Mouse (Mus musculus) gastrocnemius, postnatal 4 days (tissue): Measurements from ENCODE around the gene Eif4ebp2. TPM values are rescaled to one million over a fixed set of nuclear protein-coding genes. Genes with fewer than 3 reads are reported as not detected.

ENCODE experiments used
- DNase-seq, 2 experiments: peaks; one replicate each; pipeline ENCODE4 v3.0.0; 2021 to 2022; ENCODE audit warnings: low spot score in 2 of 2, mixed read lengths in 2 of 2
- long read RNA-seq, 2 experiments: library from polyadenylated mRNA; stranded (forward); transcript quantifications; one replicate each; pipeline ENCODE4 v2.0.0; 2021
- total RNA-seq, 2 experiments: library from RNA; stranded (reverse); gene quantifications; 2 replicates each; pipeline ENCODE4 v1.2.3; 2021

The Eif4ebp2 gene
- 100 to 1,000 TPM; 123 to 124 TPM for total RNA-seq
- long read RNA-seq, experiment 1, full-length matches to known transcripts, result 15 of 65 reads
- long read RNA-seq, experiment 1, partial matches to known transcripts, result 0 of 65 reads
- long read RNA-seq, experiment 1, other reads (novel, unspliced or antisense), result 50 of 65 reads
- long read RNA-seq, experiment 2, full-length matches to known transcripts, result 13 of 58 reads
- long read RNA-seq, experiment 2, partial matches to known transcripts, result 0 of 58 reads
- long read RNA-seq, experiment 2, other reads (novel, unspliced or antisense), result 45 of 58 reads

GRCm38 (mm10) chr10:61452645-61453044, at the start of gene Eif4ebp2:
Gene Eif4ebp2 (minus strand): TSS chr10:61452661.
- DNase-seq, result peak; percentile 96 to 98

GRCm38 (mm10) chr10:61500756-61501155, 48.3 kb upstream of the Eif4ebp2 start:
- no peak for DNase-seq

GRCm38 (mm10) chr10:61499505-61500466, 47.3 kb upstream of the Eif4ebp2 start:
- DNase-seq, result no peak

- DNase-seq, result no peak
Measured at GRCm38 (mm10) chr10:61496231-61496630, 43.8 kb upstream of the Eif4ebp2 start.

- DNase-seq, result no peak
Measured at GRCm38 (mm10) chr10:61495461-61495860, 43.0 kb upstream of the Eif4ebp2 start.

- peak; percentile 63 to 75 for DNase-seq
Measured at GRCm38 (mm10) chr10:61492040-61492439, 39.6 kb upstream of the Eif4ebp2 start.

- no peak for DNase-seq
Measured at GRCm38 (mm10) chr10:61491573-61491972, 39.1 kb upstream of the Eif4ebp2 start.

GRCm38 (mm10) chr10:61488522-61489110, 36.2 kb upstream of the Eif4ebp2 start:
- DNase-seq, result no peak

GRCm38 (mm10) chr10:61486551-61487339, 34.3 kb upstream of the Eif4ebp2 start:
- DNase-seq, result no peak

GRCm38 (mm10) chr10:61484801-61485200, 32.3 kb upstream of the Eif4ebp2 start:
- no peak for DNase-seq

GRCm38 (mm10) chr10:61482771-61483170, 30.3 kb upstream of the Eif4ebp2 start:
- no peak for DNase-seq

GRCm38 (mm10) chr10:61480488-61480887, 28.0 kb upstream of the Eif4ebp2 start:
- no peak for DNase-seq

- DNase-seq, result no peak
Measured at GRCm38 (mm10) chr10:61479927-61480326, 27.5 kb upstream of the Eif4ebp2 start.

GRCm38 (mm10) chr10:61479461-61479860, 27.0 kb upstream of the Eif4ebp2 start:
- no peak for DNase-seq

GRCm38 (mm10) chr10:61476440-61477165, 24.1 kb upstream of the Eif4ebp2 start:
- peak in 1 of 2 experiments; percentile 55 for DNase-seq

GRCm38 (mm10) chr10:61475594-61476439, 23.4 kb upstream of the Eif4ebp2 start, which contains the start of gene Lrrc20:
Gene Lrrc20 (plus strand): TSS chr10:61475801.
- DNase-seq, result peak; percentile 87 to 92

GRCm38 (mm10) chr10:61474344-61474743, 21.9 kb upstream of the Eif4ebp2 start:
- DNase-seq, result no peak

- no peak for DNase-seq
Measured at GRCm38 (mm10) chr10:61473640-61474039, 21.2 kb upstream of the Eif4ebp2 start.

- no peak for DNase-seq
Measured at GRCm38 (mm10) chr10:61468900-61469299, 16.4 kb upstream of the Eif4ebp2 start.
